Mouse (Mus musculus) CD4-positive, CD25-positive, alpha-beta regulatory T cell (primary cell): ENCODE data around the gene E130218I03Rik. TPM values are rescaled to one million over a fixed set of nuclear protein-coding genes. Genes with fewer than 3 reads are reported as not detected.

Experiments used
- polyA plus RNA-seq: library from polyadenylated mRNA; unstranded; fragments of 100-300 nt; shearing (Covaris generic); gene quantifications from one replicate; pipeline ENCODE4 v1.2.1, GENCODE M21; 2017

Gene E130218I03Rik
- 9.3 TPM for polyA plus RNA-seq

GRCm38 (mm10) chr4:134243516-134244250 lies at the start of gene E130218I03Rik:
Gene E130218I03Rik, plus strand, starts transcription at chr4:134243662.

GRCm38 (mm10) chr4:134202904-134203303 lies 40.6 kb upstream of the E130218I03Rik start, which contains the start of gene Gm7534:
Gene Gm7534, minus strand, starts transcription at chr4:134203004.

GRCm38 (mm10) chr4:134227194-134227593 lies 16.3 kb upstream of the E130218I03Rik start, which contains the start of gene Catsper4:
Gene Catsper4, minus strand, starts transcription at chr4:134227383.

GRCm38 (mm10) chr4:134238279-134238651 lies 5.2 kb upstream of the E130218I03Rik start, which contains the start of gene Cnksr1:
Gene Cnksr1, minus strand, starts transcription at chr4:134238399.

GRCm38 (mm10) chr4:134245148-134245843 lies 1.8 kb downstream of the E130218I03Rik start, which contains the start of gene Zfp593:
Gene Zfp593, minus strand, starts transcription at chr4:134245592.

GRCm38 (mm10) chr4:134246719-134247258 lies 3.3 kb downstream of the E130218I03Rik start, which contains the start of gene Gm30191:
Gene Gm30191, plus strand, starts transcription at chr4:134246935.

GRCm38 (mm10) chr4:134253722-134254324 lies 10.4 kb downstream of the E130218I03Rik start, which contains the start of gene Grrp1:
Gene Grrp1, minus strand, starts transcription at chr4:134254106.

GRCm38 (mm10) chr4:134287575-134288025 lies 44.1 kb downstream of the E130218I03Rik start, which contains the start of gene Pdik1l:
Gene Pdik1l, minus strand, starts transcription at chr4:134287895.

Other genes with a start within 250 kb of the E130218I03Rik start
- 30.3 TPM for gene Dhdds, start 242.7 kb upstream of the E130218I03Rik start, polyA plus RNA-seq
- gene Lin28a, start 224.8 kb upstream of the E130218I03Rik start, polyA plus RNA-seq, result not detected
- gene Zfp683, start 189.8 kb upstream of the E130218I03Rik start, polyA plus RNA-seq, result 1.1 TPM
- gene Crybg2, start 182.8 kb upstream of the E130218I03Rik start, polyA plus RNA-seq, result 16.0 TPM
- gene Cd52, start 148.6 kb upstream of the E130218I03Rik start, polyA plus RNA-seq, result 2,735 TPM
- 64.4 TPM for gene Ubxn11, start 141.1 kb upstream of the E130218I03Rik start, polyA plus RNA-seq
- gene Sh3bgrl3, start 114.9 kb upstream of the E130218I03Rik start, polyA plus RNA-seq, result 1,392 TPM
- gene Cep85, start 56.5 kb upstream of the E130218I03Rik start, polyA plus RNA-seq, result 38.4 TPM
- gene Gm7534, start 40.7 kb upstream of the E130218I03Rik start, polyA plus RNA-seq, result not detected
- gene Catsper4, start 16.3 kb upstream of the E130218I03Rik start, polyA plus RNA-seq, result not detected
- gene Cnksr1, start 5.3 kb upstream of the E130218I03Rik start, polyA plus RNA-seq, result 0.12 TPM
- 23.6 TPM for gene Zfp593, start 1.9 kb downstream of the E130218I03Rik start, polyA plus RNA-seq
- gene Gm30191, start 3.3 kb downstream of the E130218I03Rik start, polyA plus RNA-seq, result not detected
- not detected for gene Grrp1, start 10.4 kb downstream of the E130218I03Rik start, polyA plus RNA-seq
- 17.7 TPM for gene Pdik1l, start 44.2 kb downstream of the E130218I03Rik start, polyA plus RNA-seq
- gene Trim63, start 71.5 kb downstream of the E130218I03Rik start, polyA plus RNA-seq, result not detected
- 0.28 TPM for gene Slc30a2, start 99.5 kb downstream of the E130218I03Rik start, polyA plus RNA-seq
- gene Extl1, start 140.2 kb downstream of the E130218I03Rik start, polyA plus RNA-seq, result 1.2 TPM
- 1.8 TPM for gene Pafah2, start 152.7 kb downstream of the E130218I03Rik start, polyA plus RNA-seq
- gene Stmn1, start 224.7 kb downstream of the E130218I03Rik start, polyA plus RNA-seq, result 62.6 TPM